Mouse (Mus musculus) liver, postnatal 0 days (tissue): ENCODE results near the gene Celf5. TPM values are rescaled to one million over a fixed set of nuclear protein-coding genes. Genes with fewer than 3 reads are reported as not detected.
A peak's percentile ranks its signal among the peaks of the same experiment; 100 is the strongest.

Source experiments
- ATAC-seq: fragments of 200-750 bp; cut with Nextera tagmentation; 2 replicates; pipeline ENCODE4 v1.8.0; 2017; ENCODE audit warnings: mild to moderate bottlenecking, moderate library complexity
- DNase-seq: peaks from one replicate; pipeline ENCODE4 v3.0.0-alpha.2; 2016
- H3K27ac ChIP-seq: fragments of 300-500 bp; sonication (generic); 2 replicates; pipeline ENCODE4 v1.5.1; 2014; ENCODE audit warnings: antibody characterized with exemption, moderate library complexity, mild to moderate bottlenecking, low read depth
- H3K27me3 ChIP-seq: fragments of 300-500 bp; sonication (generic); 2 replicates; pipeline ENCODE4 v1.6.1; 2014; ENCODE audit warnings: low read length, control low read depth, mixed read lengths; ENCODE audit not compliant: insufficient read depth
- H3K36me3 ChIP-seq: fragments of 300-500 bp; sonication (generic); replicated peaks from 2 replicates; pipeline ENCODE4 v1.6.1; 2014; ENCODE audit warnings: mild to moderate bottlenecking, control low read depth, low read length, moderate library complexity, mixed read lengths; ENCODE audit not compliant: insufficient read depth
- H3K4me1 ChIP-seq: fragments of 300-500 bp; sonication (generic); 2 replicates; pipeline ENCODE4 v1.6.1; 2014; ENCODE audit warnings: antibody characterized with exemption, mild to moderate bottlenecking, control low read depth; ENCODE audit not compliant: insufficient read depth
- H3K4me2 ChIP-seq: fragments of 300-500 bp; sonication (generic); 2 replicates; pipeline ENCODE4 v1.6.1; 2014; ENCODE audit warnings: low read depth, mild to moderate bottlenecking, low read length, moderate library complexity, mixed read lengths
- H3K4me3 ChIP-seq: fragments of 300-500 bp; sonication (generic); 2 replicates; pipeline ENCODE4 v1.5.1; 2014; ENCODE audit warnings: low read depth, low read length
- H3K9ac ChIP-seq: fragments of 300-500 bp; sonication (generic); replicated peaks from 2 replicates; pipeline ENCODE4 v1.6.1; 2014; ENCODE audit warnings: mild to moderate bottlenecking, moderate library complexity
- H3K9me3 ChIP-seq: fragments of 300-500 bp; sonication (generic); 2 replicates; pipeline ENCODE4 v1.6.1; 2016; ENCODE audit warnings: mild to moderate bottlenecking, control low read depth, low read length, mixed read lengths
- CTCF ChIP-seq: sonication (generic); IDR thresholded peaks from 2 replicates; pipeline ENCODE4 v1.5.1; 2016; ENCODE audit warnings: antibody characterized with exemption, low read depth
- EP300 ChIP-seq: IDR thresholded peaks from 2 replicates; pipeline ENCODE4 v1.6.1; 2016; ENCODE audit warnings: antibody characterized with exemption, low read depth, mild to moderate bottlenecking
- WGBS: fragments of 180-500 bp; shearing (Covaris S2); extraction: QIAGEN DNeasy Blood & Tissue Kit; methylation state at CpG from one replicate; pipeline ENCODE4 v1.1.7; 2014; ENCODE audit not compliant: insufficient replicate concordance; 5-methylcytosine and 5-hydroxymethylcytosine counted together
- polyA plus RNA-seq: library from polyadenylated mRNA; unstranded; fragments of >200 nt; fragmentation: Nextera tagmentation; extraction: Ambion mirVana; gene quantifications from 2 replicates; pipeline ENCODE4 v1.2.1, GENCODE M21; 2015

The Celf5 gene
- polyA plus RNA-seq, 1 experiment from 2014 or later: not detected

DNA sequence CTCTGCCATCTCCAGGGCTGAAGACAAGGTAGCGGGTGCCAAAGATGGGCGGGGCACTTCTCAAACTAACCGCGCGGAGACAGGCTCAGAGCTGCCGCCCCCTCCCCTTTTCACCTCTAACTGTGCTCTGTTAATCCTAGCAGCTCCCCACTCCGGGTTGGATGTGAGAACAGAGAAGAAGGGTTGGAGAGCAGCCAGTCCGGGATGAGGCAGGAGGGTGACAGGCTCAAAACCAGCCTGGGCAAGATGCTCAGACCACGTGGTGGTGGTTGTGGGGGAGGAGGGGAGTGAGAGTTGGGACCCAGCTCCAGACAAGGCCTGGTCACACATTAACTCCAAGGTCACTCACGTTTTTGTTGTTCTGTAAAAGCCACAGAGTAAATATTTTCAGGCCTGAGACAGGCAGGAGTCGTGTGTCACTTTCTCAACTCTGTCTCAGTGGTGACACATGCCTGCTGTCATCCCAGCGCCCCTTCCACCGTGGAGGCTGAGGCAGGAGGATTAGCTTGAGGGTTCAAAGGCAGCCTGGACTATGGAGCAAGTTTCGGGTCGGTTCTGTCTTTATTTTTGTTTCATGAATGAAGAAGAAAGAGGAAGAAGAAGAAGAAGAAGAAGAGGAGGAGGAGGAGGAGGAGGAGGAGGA lies 50.9 kb downstream of the Celf5 start:
- DNase-seq (peak; percentile 42), ATAC-seq (peak; percentile 1; the same call in 1 of the 2 replicates)
- H3K4me2 ChIP-seq: peak overlapping the region; percentile 96
- H3K9ac ChIP-seq: no peak overlapping the region
- no peaks in the 10 kb centered on the region for H3K36me3 ChIP-seq
- H3K4me1 ChIP-seq: peaks cover 35% of the 10 kb centered on the region
- TF ChIP-seq CTCF: no peak
- TF ChIP-seq EP300: no peak
- WGBS: 17% methylated on average over 15 of the region's 15 CpGs
- no peaks in the 10 kb centered on the region for H3K9me3 ChIP-seq
- 0 out of 2 replicates have a peak overlapping the region, but pooled peaks have one; percentile 76 for H3K4me3 ChIP-seq
- H3K27ac ChIP-seq: 0 out of 2 replicates have a peak overlapping the region, but pooled peaks have one; percentile 97
- H3K27me3 ChIP-seq: peaks cover 17% of the 10 kb centered on the region

DNA sequence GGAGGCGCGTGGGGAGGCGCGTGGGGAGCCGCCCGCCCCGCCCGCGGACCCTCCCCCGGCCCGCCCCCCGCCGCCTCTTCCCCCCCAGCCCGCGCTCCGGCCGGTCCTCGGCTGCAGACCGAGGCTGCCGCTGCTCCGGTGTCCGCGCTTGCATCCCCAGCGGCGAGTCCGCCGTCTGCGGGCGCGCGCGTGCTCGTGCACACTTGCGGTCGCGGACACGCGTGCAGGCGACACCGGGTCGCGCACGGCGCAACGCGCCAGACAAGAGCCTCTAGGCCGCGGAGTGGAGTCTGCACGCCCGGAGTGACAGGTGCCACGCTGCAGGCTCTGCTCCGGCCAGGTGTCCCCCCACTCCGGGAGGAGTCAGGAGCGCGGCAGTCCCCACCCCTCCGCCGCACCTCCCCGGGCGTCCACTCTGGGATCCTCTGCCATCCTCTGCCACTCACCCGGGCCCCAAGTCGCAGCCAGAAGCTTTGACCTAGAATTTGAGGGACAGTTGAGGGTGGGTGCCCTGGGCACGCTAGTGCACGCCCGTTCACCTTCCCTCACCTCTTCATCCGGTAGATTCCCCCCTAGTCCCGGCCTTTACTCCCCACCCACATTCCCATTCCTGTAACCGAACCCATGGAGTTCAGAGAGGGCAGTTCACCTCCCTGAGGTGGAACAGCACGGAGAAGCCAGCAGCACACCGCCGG lies 51.5 kb downstream of the Celf5 start:
- peak overlapping the region; percentile 76 for H3K4me3 ChIP-seq
- peaks cover 21% of the 10 kb centered on the region for H3K27me3 ChIP-seq
- 5% methylated on average over 32 of the region's 70 CpGs for WGBS
- no peaks in the 10 kb centered on the region for H3K9me3 ChIP-seq
- no peaks in the 10 kb centered on the region for H3K36me3 ChIP-seq
- H3K4me2 ChIP-seq: peak overlapping the region; percentile 96
- ATAC-seq: peak; percentile 9
- peak; percentile 61 for DNase-seq
- peaks cover 40% of the 10 kb centered on the region for H3K4me1 ChIP-seq
- TF ChIP-seq EP300 (no peak), CTCF (no peak)
- H3K9ac ChIP-seq: peak overlapping the region; percentile 76
- H3K27ac ChIP-seq: peak overlapping the region; percentile 97

DNA sequence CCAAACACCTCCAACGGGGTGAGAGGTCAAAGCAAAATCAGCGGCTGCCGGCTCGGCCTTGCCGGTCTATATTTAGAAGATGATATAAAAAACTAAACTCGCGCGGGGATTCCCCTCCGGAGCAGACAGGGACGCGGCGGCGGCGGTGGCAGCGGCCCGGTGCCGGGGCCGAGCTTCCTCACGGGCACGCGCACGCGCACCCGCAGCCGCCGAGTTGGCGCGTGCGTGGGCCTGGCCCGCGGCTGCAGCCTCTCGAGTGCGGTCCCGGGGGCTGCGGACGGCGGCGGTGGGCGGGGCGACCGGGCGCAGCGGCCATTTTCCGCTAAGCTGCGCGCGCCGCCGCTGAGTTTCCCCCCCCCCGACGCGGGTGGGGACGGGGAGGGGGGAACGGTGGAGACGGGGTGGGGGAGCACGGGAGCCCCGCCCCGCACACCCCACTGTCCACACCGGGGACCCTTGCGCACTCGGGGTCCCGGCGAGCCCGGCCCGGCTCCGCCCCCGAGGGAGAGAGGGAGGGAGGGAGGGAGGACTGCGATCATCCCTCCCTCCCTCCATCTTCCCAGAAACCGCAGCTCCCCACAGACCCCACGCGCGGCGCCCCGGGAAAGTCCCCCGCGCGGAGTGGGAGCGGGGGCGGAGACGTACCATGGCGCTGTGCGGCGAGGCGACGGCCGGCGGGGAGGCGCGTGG lies 52.2 kb downstream of the Celf5 start:
- H3K36me3 ChIP-seq: no peaks in the 10 kb centered on the region
- peak overlapping the region; percentile 96 for H3K4me2 ChIP-seq
- peak overlapping the region; percentile 76 for H3K4me3 ChIP-seq
- H3K4me1 ChIP-seq: peaks cover 44% of the 10 kb centered on the region
- no peak for TF ChIP-seq EP300
- no peak for TF ChIP-seq CTCF
- DNase-seq (peak; percentile 84), ATAC-seq (peak; percentile 37)
- peaks cover 28% of the 10 kb centered on the region for H3K27me3 ChIP-seq
- H3K9ac ChIP-seq: peak overlapping the region; percentile 76
- H3K9me3 ChIP-seq: no peaks in the 10 kb centered on the region
- peak overlapping the region; percentile 97 for H3K27ac ChIP-seq
- 0% methylated on average over 26 of the region's 89 CpGs for WGBS

DNA sequence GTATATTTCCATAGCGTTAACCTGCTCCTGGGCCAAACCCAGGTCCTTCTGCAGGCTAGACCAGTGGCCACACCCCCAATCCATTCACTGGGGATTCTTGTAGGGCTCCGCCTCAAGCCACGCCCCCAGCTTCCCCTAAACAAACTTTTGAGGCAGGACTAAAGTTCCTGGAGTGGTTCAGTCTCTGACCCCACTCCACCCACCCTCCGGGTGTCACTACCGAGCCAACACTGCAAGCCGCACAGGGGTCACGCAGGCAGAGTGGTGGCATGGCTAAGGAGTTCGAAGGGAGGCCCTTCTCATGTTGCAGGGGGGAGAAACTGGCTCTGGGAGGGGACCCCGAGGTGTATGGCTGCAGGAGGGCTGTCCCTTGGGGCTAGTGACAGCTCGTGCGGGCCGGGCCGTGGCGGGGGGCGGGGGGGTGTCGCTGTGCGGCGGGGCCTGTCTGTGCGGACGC lies 52.9 kb downstream of the Celf5 start:
- peaks cover 45% of the 10 kb centered on the region for H3K4me1 ChIP-seq

DNA sequence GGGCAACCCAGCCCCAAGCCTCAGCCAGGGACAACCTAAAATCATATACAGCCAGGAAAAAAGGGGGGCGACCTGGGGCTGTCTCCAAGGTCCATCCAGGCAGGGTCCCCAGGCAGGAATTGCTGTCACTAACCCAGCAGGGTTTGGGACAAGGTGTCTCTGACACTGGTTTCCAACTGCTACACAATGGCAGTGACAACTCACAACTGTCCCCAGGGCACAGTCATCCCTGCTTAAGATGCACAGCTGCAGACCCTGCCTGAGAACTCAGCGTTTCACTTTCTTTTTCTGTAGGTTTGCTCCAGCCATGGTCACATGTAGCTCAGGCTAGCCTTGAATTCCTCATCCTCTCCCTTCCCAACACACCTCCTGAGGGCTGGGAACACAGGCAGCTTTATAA lies 53.4 kb downstream of the Celf5 start:
- Histone ChIP-seq H3K27me3 (peaks cover 31% of the 10 kb centered on the region), H3K9me3 (no peaks in the 10 kb centered on the region), H3K9ac (no peak overlapping the region), H3K4me3 (peak overlapping the region; percentile 76; the same call in 1 of the 2 replicates), H3K4me1 (peaks cover 45% of the 10 kb centered on the region), H3K4me2 (peak overlapping the region; percentile 96), H3K27ac (peak overlapping the region; percentile 97; the same call in 1 of the 2 replicates), H3K36me3 (no peaks in the 10 kb centered on the region)
- ATAC-seq (no peak), DNase-seq (peak; percentile 12)
- WGBS: 32% methylated on average over 2 of the region's 2 CpGs
- TF ChIP-seq CTCF (no peak), EP300 (no peak)

More for the DNA sequence above, 52.9 kb downstream of the Celf5 start:
- under 1% methylated on average over 19 of the region's 20 CpGs for WGBS
- ATAC-seq (peak; percentile 53), DNase-seq (peak; percentile 90)
- no peaks in the 10 kb centered on the region for H3K36me3 ChIP-seq
- H3K4me3 ChIP-seq: peak overlapping the region; percentile 76
- no peaks in the 10 kb centered on the region for H3K9me3 ChIP-seq
- TF ChIP-seq EP300: no peak
- TF ChIP-seq CTCF: peak; percentile 19; the same call in 1 of the 2 replicates
- H3K9ac ChIP-seq: peak overlapping the region; percentile 76
- peak overlapping the region; percentile 96 for H3K4me2 ChIP-seq
- peaks cover 31% of the 10 kb centered on the region for H3K27me3 ChIP-seq
- H3K27ac ChIP-seq: peak overlapping the region; percentile 97

DNA sequence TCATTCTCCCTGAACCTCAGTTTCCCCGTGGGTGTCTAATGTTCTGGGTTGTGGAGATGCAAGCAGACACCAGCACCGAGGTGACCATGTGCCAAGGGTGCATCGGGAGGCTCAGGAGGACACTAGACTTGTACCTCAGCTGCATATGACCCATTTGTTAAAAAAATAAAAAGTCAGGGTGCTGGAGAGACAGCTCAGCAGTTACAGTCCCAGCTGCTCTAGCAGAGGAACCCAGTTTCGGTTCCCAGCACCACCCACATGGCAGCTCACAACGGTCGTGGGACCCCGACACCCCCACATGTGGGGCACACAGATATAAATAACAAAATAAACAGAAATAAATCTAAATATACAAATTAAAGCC lies 54.0 kb downstream of the Celf5 start:
- Histone ChIP-seq H3K36me3 (no peaks in the 10 kb centered on the region), H3K4me1 (peaks cover 42% of the 10 kb centered on the region), H3K4me3 (no peak overlapping the region), H3K9ac (no peak overlapping the region), H3K9me3 (no peaks in the 10 kb centered on the region), H3K27me3 (peaks cover 31% of the 10 kb centered on the region), H3K27ac (no peak overlapping the region), H3K4me2 (no peak overlapping the region)
- TF ChIP-seq CTCF (no peak), EP300 (no peak)
- DNase-seq (no peak), ATAC-seq (no peak)
- 80% methylated on average over 7 of the region's 7 CpGs for whole genome bisulfite sequencing
